Mouse (Mus musculus) limb, embryonic 10.5 days (tissue): ENCODE data around the gene Msantd4. TPM values are rescaled to one million over a fixed set of nuclear protein-coding genes. Genes with fewer than 3 reads are reported as not detected.
"Not testable (repeated sequence)": the region's sequence is repeated elsewhere in the genome, so short reads cannot be mapped to it uniquely, and the experiment has no call there.

Experiments
- DNase-seq: peaks from one replicate; pipeline ENCODE4 v3.0.0-alpha.2; 2017; ENCODE audit warnings: low spot score
- H3K27ac ChIP-seq: fragments of 300-500 bp; sonication (generic); 2 replicates; pipeline ENCODE4 v1.5.1; 2016; ENCODE audit warnings: mild to moderate bottlenecking
- H3K27me3 ChIP-seq: fragments of 300-500 bp; sonication (generic); 2 replicates; pipeline ENCODE4 v1.6.1; 2016; ENCODE audit warnings: low read depth, mild to moderate bottlenecking; ENCODE audit not compliant: poor library complexity, severe bottlenecking
- H3K36me3 ChIP-seq: fragments of 300-500 bp; sonication (generic); 2 replicates; pipeline ENCODE4 v1.6.1; 2016; ENCODE audit warnings: mild to moderate bottlenecking, moderate library complexity
- H3K4me1 ChIP-seq: fragments of 300-500 bp; sonication (generic); 2 replicates; pipeline ENCODE4 v1.6.1; 2016
- H3K4me3 ChIP-seq: fragments of 300-500 bp; sonication (generic); 2 replicates; pipeline ENCODE4 v1.5.1; 2016; ENCODE audit warnings: mild to moderate bottlenecking, moderate library complexity
- H3K9me3 ChIP-seq: fragments of 300-500 bp; sonication (generic); replicated peaks from 2 replicates; pipeline ENCODE4 v1.6.1; 2016; ENCODE audit warnings: mild to moderate bottlenecking
- WGBS: fragments of 180-500 bp; shearing (Covaris S2); methylation state at CpG from one replicate; pipeline ENCODE4 v1.1.7; 2016; 5-methylcytosine and 5-hydroxymethylcytosine counted together
- microRNA-seq: library from miRNA; unstranded; fragments of <30 nt; microRNA quantifications from one replicate; pipeline ENCODE4, GENCODE M21; 2017
- polyA plus RNA-seq: library from polyadenylated mRNA; unstranded; fragments of >200 nt; fragmentation: Nextera tagmentation; extraction: Ambion mirVana; gene quantifications from 2 replicates; pipeline ENCODE4 v1.2.1, GENCODE M21; 2016

The Msantd4 gene
- 43.3 and 54.5 TPM in 2 replicates for polyA plus RNA-seq

DNA sequence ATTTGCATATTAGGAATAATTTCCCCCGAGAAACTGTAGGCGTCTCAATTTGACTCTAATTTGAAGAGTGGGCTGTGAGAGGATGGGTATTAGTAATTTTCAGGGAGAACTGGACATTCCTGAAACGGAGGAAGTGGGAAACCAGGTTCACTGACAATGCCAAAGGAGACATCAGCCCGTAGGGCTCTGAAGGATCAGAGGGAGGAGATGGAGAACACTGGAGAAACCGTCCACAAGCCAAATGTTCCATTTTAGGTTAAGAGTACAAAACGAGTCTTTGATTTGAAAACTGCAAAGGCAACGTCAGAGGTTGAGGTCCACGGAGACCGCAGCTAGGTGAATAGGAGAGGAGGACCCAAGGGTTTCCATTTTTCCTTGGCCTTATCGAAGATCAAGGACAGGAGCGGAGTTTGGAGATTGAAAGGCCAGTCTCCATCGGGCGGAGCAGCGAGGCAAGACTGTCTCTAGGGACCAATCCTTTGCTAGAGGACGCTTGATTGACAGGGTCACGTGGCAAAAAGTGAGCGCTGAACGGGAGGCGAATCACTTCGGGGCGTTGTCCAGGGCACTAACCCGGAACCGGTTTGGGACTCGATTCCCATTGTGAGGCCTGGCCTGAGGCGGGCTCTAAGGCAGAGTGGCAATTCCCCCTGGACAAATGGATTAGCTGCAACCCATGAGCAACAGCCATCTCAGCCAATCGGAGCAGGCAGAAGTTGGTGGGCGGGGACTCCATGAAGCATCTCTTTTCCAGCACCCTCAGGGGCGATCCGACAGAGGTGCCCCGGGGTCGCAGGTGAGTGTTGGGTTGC lies at the start of gene Msantd4:
TSS of gene Msantd4 (plus strand) at position 735 of the 812 bp plus-strand sequence.
- DNase-seq = peak; percentile 95
- H3K4me1 ChIP-seq = no peaks in the 10 kb centered on the region
- peak within 1 kb of the TSS; percentile 82 for H3K4me3 ChIP-seq
- no peaks in the 10 kb centered on the region for H3K27me3 ChIP-seq
- H3K9me3 ChIP-seq = no peaks in the 10 kb centered on the region
- peaks cover 6% of the 10 kb centered on the region; the same call in 1 of the 2 replicates for H3K36me3 ChIP-seq
- peak within 1 kb of the TSS; percentile 87 for H3K27ac ChIP-seq
- 3% methylated on average over 31 of the region's 31 CpGs for WGBS

DNA sequence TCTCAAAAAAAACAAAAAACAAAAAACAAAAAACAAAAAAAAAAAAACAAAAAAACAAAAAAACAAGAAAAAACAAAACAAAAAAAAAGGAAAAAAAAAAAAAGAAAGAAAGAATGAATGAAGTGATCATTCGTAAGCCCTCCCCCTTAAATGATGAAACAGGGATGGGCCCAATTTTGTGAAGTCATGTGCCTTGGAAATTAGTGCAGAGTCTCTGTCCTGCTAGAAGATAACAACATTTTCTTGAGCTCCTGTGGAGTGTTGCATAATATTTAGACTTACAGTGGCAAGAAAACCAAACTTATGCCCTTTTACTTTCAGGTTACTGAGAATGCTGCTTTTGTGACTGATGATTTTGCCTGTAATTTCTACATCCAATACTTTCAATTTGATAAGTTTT lies 23.2 kb upstream of the Msantd4 start:
- no peak for DNase-seq
- Histone ChIP-seq H3K4me3 (no peak overlapping the region), H3K27me3 (no peaks in the 10 kb centered on the region), H3K27ac (no peak overlapping the region), H3K9me3 (no peaks in the 10 kb centered on the region), H3K4me1 (no peaks in the 10 kb centered on the region), H3K36me3 (no peaks in the 10 kb centered on the region)
- 85% methylated on average over 1 of the region's 1 CpGs for WGBS

DNA sequence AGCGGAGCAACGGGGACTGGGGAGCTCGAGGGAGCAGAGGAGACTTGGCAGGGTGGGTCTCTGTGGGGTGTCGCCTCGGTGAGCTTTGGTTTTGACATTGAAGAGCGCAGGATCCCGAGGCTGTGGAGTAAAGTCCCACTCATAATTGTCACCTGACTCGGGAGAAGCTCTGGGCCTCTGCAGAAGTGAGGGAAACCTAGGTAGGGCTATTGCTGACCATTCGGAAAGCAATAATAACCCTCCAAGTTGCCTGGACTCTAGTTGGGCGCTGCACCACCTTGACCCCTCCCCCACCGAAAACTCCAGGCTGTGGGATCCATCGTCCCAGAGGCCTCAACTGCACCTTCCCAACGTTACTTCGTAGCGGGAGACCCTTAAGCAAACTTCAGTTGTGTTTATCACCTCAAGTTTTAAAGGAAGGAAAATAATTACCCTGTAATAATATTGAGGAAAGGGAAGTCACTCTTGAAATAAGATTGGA lies 318 bp downstream of the Msantd4 start:
- DNase-seq = no peak
- Histone ChIP-seq H3K27ac (peak overlapping the region; percentile 87), H3K36me3 (peaks cover 7% of the 10 kb centered on the region; the same call in 1 of the 2 replicates), H3K4me3 (peak overlapping the region; percentile 82), H3K4me1 (no peaks in the 10 kb centered on the region), H3K27me3 (no peaks in the 10 kb centered on the region), H3K9me3 (no peaks in the 10 kb centered on the region)
- WGBS = 0% methylated on average over 15 of the region's 15 CpGs

DNA sequence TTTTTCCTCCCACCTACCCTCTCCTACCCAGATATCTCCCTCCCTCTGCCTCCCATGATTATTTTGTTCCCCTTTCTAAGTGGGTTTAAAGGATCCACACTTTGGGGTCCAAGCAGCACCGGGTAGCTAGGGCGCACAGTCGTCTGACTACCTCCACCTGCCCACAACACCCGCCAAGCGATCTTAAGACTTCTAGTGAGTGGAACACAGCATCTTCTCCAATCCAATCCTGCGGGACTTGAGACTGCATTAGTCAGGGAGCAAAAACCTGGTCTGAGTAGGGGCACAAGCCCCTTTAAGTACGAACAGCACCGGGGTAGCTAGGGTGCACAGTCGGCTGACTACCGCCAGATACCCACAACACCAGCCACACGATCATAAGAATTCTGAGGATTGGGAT lies 24.4 kb downstream of the Msantd4 start:
- not testable (repeated sequence) for H3K27ac ChIP-seq, H3K9me3 ChIP-seq, H3K4me1 ChIP-seq, H3K36me3 ChIP-seq, H3K4me3 ChIP-seq, H3K27me3 ChIP-seq, DNase-seq
- WGBS = 93% methylated on average over 11 of the region's 11 CpGs

Small RNA genes lying within 50 kb of the gene (microRNA-seq; reads per million reads assigned to microRNA genes)
- gene Gm23992 = not detected

Other genes starting within 250 kb of the Msantd4 start
- 29.3 and 30.8 TPM in 2 replicates for gene Aasdhppt, start 67.1 kb upstream of the Msantd4 start, polyA plus RNA-seq
- gene Kbtbd3, start 66.7 kb upstream of the Msantd4 start, polyA plus RNA-seq = 4.2 and 6.4 TPM in 2 replicates